Mouse (Mus musculus) stomach, postnatal 0 days (tissue): ENCODE data around the gene Gm49361. TPM values are rescaled to one million over a fixed set of nuclear protein-coding genes. Genes with fewer than 3 reads are reported as not detected.

ENCODE experiments used
- ATAC-seq: fragments of 200-750 bp; cut with Nextera tagmentation; 2 replicates; pipeline ENCODE4 v1.8.0; 2017; ENCODE audit not compliant: low FRiP score, low TSS enrichment
- DNase-seq: peaks from one replicate; pipeline ENCODE4 v3.0.0-alpha.2; 2016; ENCODE audit warnings: low spot score
- H3K27ac ChIP-seq: fragments of 300-500 bp; sonication (generic); replicated peaks from 2 replicates; pipeline ENCODE4 v1.5.1; 2014; ENCODE audit warnings: mild to moderate bottlenecking, control low read depth
- H3K27me3 ChIP-seq: fragments of 300-500 bp; sonication (generic); 2 replicates; pipeline ENCODE4 v1.6.1; 2014; ENCODE audit warnings: low read length; ENCODE audit not compliant: control insufficient read depth, insufficient read depth
- H3K36me3 ChIP-seq: fragments of 300-500 bp; sonication (generic); 2 replicates; pipeline ENCODE4 v1.6.1; 2014; ENCODE audit warnings: low read length, mixed read lengths; ENCODE audit not compliant: control insufficient read depth, insufficient read depth
- H3K4me1 ChIP-seq: fragments of 300-500 bp; sonication (generic); replicated peaks from 2 replicates; pipeline ENCODE4 v1.6.1; 2014; ENCODE audit warnings: antibody characterized with exemption; ENCODE audit not compliant: control insufficient read depth, insufficient read depth
- H3K4me2 ChIP-seq: fragments of 300-500 bp; sonication (generic); replicated peaks from 2 replicates; pipeline ENCODE4 v1.6.1; 2014; ENCODE audit warnings: low read depth, mild to moderate bottlenecking, control low read depth, moderate library complexity
- H3K4me3 ChIP-seq: fragments of 300-500 bp; sonication (generic); 2 replicates; pipeline ENCODE4 v1.5.1; 2014; ENCODE audit warnings: low read depth, low read length, control low read depth
- H3K9ac ChIP-seq: fragments of 300-500 bp; sonication (generic); 2 replicates; pipeline ENCODE4 v1.6.1; 2014; ENCODE audit warnings: mild to moderate bottlenecking, low read length, control low read depth, mixed read lengths
- H3K9me3 ChIP-seq: fragments of 300-500 bp; sonication (generic); 2 replicates; pipeline ENCODE4 v1.6.1; 2016; ENCODE audit warnings: low read length; ENCODE audit not compliant: control insufficient read depth
- CTCF ChIP-seq: IDR thresholded peaks from 2 replicates; pipeline ENCODE4 v1.5.1; 2016; ENCODE audit warnings: antibody characterized with exemption, low read depth, mild to moderate bottlenecking, moderate library complexity
- EP300 ChIP-seq: optimal IDR thresholded peaks from 2 replicates; pipeline ENCODE3; 2016; ENCODE audit warnings: antibody characterized with exemption
- WGBS: fragments of 180-500 bp; shearing (Covaris S2); extraction: QIAGEN DNeasy Blood & Tissue Kit; methylation state at CpG from one replicate; pipeline ENCODE4 v1.1.7; 2014; 5-methylcytosine and 5-hydroxymethylcytosine counted together
- polyA plus RNA-seq: library from polyadenylated mRNA; unstranded; fragments of >200 nt; fragmentation: Nextera tagmentation; extraction: Ambion mirVana; gene quantifications from 2 replicates; pipeline ENCODE4 v1.2.1, GENCODE M21; 2015

The Gm49361 gene
- polyA plus RNA-seq, 1 experiment from 2014 or later = not detected

GRCm38 (mm10) chr14:57737089-57737488 is 8.8 kb downstream of the Gm49361 start:
- H3K36me3 ChIP-seq = 0 out of 2 replicates have a peak, but pooled peaks cover 2% of the 10 kb centered on the region
- H3K27ac ChIP-seq = no peak overlapping the region
- no peaks in the 10 kb centered on the region for H3K27me3 ChIP-seq
- DNase-seq (no peak), ATAC-seq (no peak)
- H3K4me3 ChIP-seq = no peak overlapping the region
- no peaks in the 10 kb centered on the region for H3K4me1 ChIP-seq
- no peak overlapping the region for H3K4me2 ChIP-seq
- no peak for TF ChIP-seq EP300
- no peak for TF ChIP-seq CTCF
- H3K9ac ChIP-seq = no peak overlapping the region
- no peaks in the 10 kb centered on the region for H3K9me3 ChIP-seq

- Histone ChIP-seq H3K27me3 (no peaks in the 10 kb centered on the region), H3K4me3 (no peak overlapping the region), H3K4me1 (no peaks in the 10 kb centered on the region; the same call in none of the 2 replicates), H3K9ac (no peak overlapping the region), H3K27ac (no peak overlapping the region), H3K4me2 (no peak overlapping the region), H3K36me3 (0 out of 2 replicates have a peak, but pooled peaks cover 2% of the 10 kb centered on the region), H3K9me3 (no peaks in the 10 kb centered on the region)
- no peak for TF ChIP-seq CTCF
- no peak for ATAC-seq
- DNase-seq = no peak
- WGBS = 40% methylated on average over 4 of the region's 4 CpGs
Measured at GRCm38 (mm10) chr14:57736141-57736540, 9.8 kb downstream of the Gm49361 start.

DNA sequence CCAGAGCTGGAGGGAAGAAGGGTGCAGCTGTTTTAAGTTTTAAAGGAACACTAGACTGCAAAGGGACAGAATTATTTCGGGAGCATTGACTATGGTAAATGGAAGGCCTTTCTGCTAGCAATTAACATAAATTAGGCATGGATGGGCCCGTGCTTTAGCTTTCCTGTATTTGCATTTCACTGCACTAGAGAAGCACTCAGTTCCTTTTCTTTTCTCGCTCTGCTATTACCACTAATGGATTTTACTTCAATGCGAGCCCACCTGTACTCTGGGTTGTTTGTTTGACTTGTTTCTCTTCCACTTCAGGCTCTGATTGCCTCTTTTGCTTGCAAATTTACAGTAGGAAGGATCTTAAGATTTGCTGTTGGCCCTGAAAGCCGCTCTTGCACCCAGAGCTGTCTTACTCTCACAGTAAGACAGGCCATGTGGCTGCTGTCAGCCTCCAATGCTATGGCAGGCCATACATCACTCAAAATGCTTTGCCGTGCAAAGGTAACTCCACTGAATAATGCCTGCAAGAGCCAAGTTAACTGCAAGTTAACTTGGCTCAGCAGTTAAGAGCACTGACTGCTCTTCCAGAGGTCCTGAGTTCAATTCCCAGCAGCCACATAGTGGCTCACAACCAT is 13.1 kb downstream of the Gm49361 start:
- peaks cover 9% of the 10 kb centered on the region for H3K4me1 ChIP-seq
- no peaks in the 10 kb centered on the region for H3K9me3 ChIP-seq
- H3K27me3 ChIP-seq = no peaks in the 10 kb centered on the region
- DNase-seq (no peak), ATAC-seq (no peak)
- H3K36me3 ChIP-seq = 0 out of 2 replicates have a peak, but pooled peaks cover 2% of the 10 kb centered on the region
- 67% methylated on average over 6 of the region's 6 CpGs for WGBS
- no peak overlapping the region for H3K4me3 ChIP-seq
- H3K4me2 ChIP-seq = no peak overlapping the region
- TF ChIP-seq EP300 (no peak), CTCF (no peak)
- H3K9ac ChIP-seq = no peak overlapping the region
- no peak overlapping the region for H3K27ac ChIP-seq

GRCm38 (mm10) chr14:57730527-57730926 is 15.4 kb downstream of the Gm49361 start:
- Histone ChIP-seq H3K9ac (peak overlapping the region; percentile 45; the same call in 1 of the 2 replicates), H3K9me3 (no peaks in the 10 kb centered on the region), H3K27ac (peak overlapping the region; percentile 77), H3K27me3 (no peaks in the 10 kb centered on the region), H3K4me2 (no peak overlapping the region), H3K4me1 (peaks cover 9% of the 10 kb centered on the region), H3K4me3 (no peak overlapping the region), H3K36me3 (0 out of 2 replicates have a peak, but pooled peaks cover 2% of the 10 kb centered on the region)
- peak; percentile 58 for DNase-seq
- 22% methylated on average over 9 of the region's 9 CpGs for WGBS
- TF ChIP-seq CTCF = no peak
- TF ChIP-seq EP300 = no peak
- peak; percentile 66; the same call in 1 of the 2 replicates for ATAC-seq

GRCm38 (mm10) chr14:57729975-57730499 is 15.9 kb downstream of the Gm49361 start:
- Histone ChIP-seq H3K9me3 (no peaks in the 10 kb centered on the region), H3K27me3 (no peaks in the 10 kb centered on the region), H3K36me3 (0 out of 2 replicates have a peak, but pooled peaks cover 2% of the 10 kb centered on the region), H3K4me2 (0 out of 2 replicates have a peak overlapping the region, but pooled peaks have one; percentile 8), H3K9ac (peak overlapping the region; percentile 45), H3K4me1 (peaks cover 9% of the 10 kb centered on the region), H3K4me3 (no peak overlapping the region), H3K27ac (peak overlapping the region; percentile 77)
- ATAC-seq = peak; percentile 64
- TF ChIP-seq EP300 (no peak), CTCF (no peak)
- DNase-seq = peak; percentile 54
- 30% methylated on average over 5 of the region's 5 CpGs for whole genome bisulfite sequencing

- peak overlapping the region; percentile 77; the same call in 1 of the 2 replicates for H3K27ac ChIP-seq
Measured at GRCm38 (mm10) chr14:57729364-57729763, 16.5 kb downstream of the Gm49361 start.

More at GRCm38 (mm10) chr14:57729364-57729763, 16.5 kb downstream of the Gm49361 start:
- WGBS = 71% methylated on average over 7 of the region's 8 CpGs
- no peak for TF ChIP-seq CTCF
- TF ChIP-seq EP300 = no peak
- H3K4me2 ChIP-seq = no peak overlapping the region
- peaks cover 9% of the 10 kb centered on the region for H3K4me1 ChIP-seq
- ATAC-seq = 0 out of 2 replicates have a peak, but pooled peaks have one; percentile 18
- H3K36me3 ChIP-seq = 0 out of 2 replicates have a peak, but pooled peaks cover 3% of the 10 kb centered on the region
- H3K9ac ChIP-seq = no peak overlapping the region
- H3K27me3 ChIP-seq = no peaks in the 10 kb centered on the region
- H3K9me3 ChIP-seq = no peaks in the 10 kb centered on the region
- no peak overlapping the region for H3K4me3 ChIP-seq
- DNase-seq = no peak
